Mouse (Mus musculus): ENCODE data around the gene Atp6v1g3. TPM values are rescaled to one million over a fixed set of nuclear protein-coding genes. Genes with fewer than 3 reads are reported as not detected.

The Atp6v1g3 gene
- total and polyA plus RNA-seq, 3 experiments, result not detected

DNA sequence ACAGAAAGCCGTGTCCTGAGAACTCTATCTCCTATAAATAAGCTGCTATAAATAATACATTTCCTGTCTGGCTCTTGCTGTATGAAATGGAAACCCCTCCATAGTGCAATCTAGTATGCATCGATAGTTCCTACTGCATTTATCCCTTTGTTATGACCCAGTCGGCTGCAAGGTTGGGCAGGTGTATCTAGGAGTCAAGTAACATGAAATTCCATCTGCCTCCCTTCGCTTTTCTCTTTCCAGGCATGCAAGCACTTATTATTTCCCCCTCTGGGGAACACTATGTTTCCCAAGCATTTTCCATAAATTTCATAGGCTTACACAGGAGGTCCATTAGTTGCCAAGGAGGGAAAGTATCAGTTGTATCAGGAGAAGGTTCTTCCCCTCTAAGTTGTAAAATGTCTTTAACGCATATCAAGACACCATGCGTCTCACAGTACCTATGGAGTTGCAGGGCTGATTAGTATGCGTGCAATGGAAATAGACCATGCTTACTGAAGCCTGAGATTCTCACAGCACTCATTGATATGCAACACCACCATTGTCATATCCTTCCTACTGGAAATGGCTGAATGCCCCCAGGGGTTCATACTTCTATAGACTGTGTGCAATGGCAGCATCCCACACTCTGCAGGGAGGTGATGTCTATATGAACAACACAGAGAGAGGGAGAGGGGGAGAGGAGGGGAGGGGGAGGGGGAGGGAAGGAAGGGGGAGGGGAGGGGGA lies 26.9 kb upstream of the Atp6v1g3 start:
- Histone ChIP-seq H3K4me1 (ENCODE audit: control insufficient read depth in 1 of 2, insufficient read depth in 2 of 2, low read length in 2 of 2) (peaks cover 2 to 3% of the 10 kb centered on the region in 2 experiments; a peak in 2 of 4 replicates), H3K36me3 (ENCODE audit: control insufficient read depth in 1 of 2, insufficient read depth in 2 of 2, low read length in 2 of 2) (peaks cover 0 to 8% of the 10 kb centered on the region in 2 experiments; a peak in 2 of 4 replicates), H3K9me3 (replicated peaks; ENCODE audit: insufficient read depth, low read length) (no peaks in the 10 kb centered on the region), H3K27me3 (ENCODE audit: control insufficient read depth in 1 of 2, insufficient read depth in 2 of 2, low read length in 2 of 2) (no peaks in the 10 kb centered on the region), H3K9ac (ENCODE audit: control insufficient read depth, low read depth, low read length, poor library complexity, severe bottlenecking) (no peak overlapping the region), H3K79me2 (ENCODE audit: control insufficient read depth, insufficient read depth, low read length, poor library complexity) (no peaks in the 10 kb centered on the region), H3K4me3 (ENCODE audit: control insufficient read depth in 1 of 2, insufficient read depth in 1 of 2, low read depth in 2 of 2, low read length in 2 of 2) (no peak overlapping the region), H3K27ac (ENCODE audit: control insufficient read depth, low read depth, low read length) (no peak overlapping the region)
- no peak for TF ChIP-seq SMC3 (IDR thresholded peaks at IDR 0.05; ENCODE audit: low read depth, low read length)
- TF ChIP-seq E2F4 (IDR thresholded peaks at IDR 0.05; ENCODE audit: borderline replicate concordance, low read depth, low read length), result no peak
- TF ChIP-seq ZMIZ1 (IDR thresholded peaks at IDR 0.05; ENCODE audit: low read depth, low read length), result no peak
- no peak for TF ChIP-seq POLR2AphosphoS2 (IDR thresholded peaks at IDR 0.05; ENCODE audit: low read length)
- no peak for TF ChIP-seq RAD21 (IDR thresholded peaks at IDR 0.05; ENCODE audit: low read depth, low read length)
- no peak for TF ChIP-seq POLR2A (IDR thresholded peaks at IDR 0.05; ENCODE audit: control insufficient read depth in 1 of 2, insufficient read depth in 1 of 2, low read depth in 1 of 2, low read length in 2 of 2, poor library complexity in 1 of 2)
- no peak for TF ChIP-seq MXI1 (IDR thresholded peaks at IDR 0.05; ENCODE audit: low read depth, low read length)
- no peak for TF ChIP-seq MYB (IDR thresholded peaks at IDR 0.05; ENCODE audit: low read depth, low read length)
- TF ChIP-seq UBTF (IDR thresholded peaks at IDR 0.05; ENCODE audit: borderline replicate concordance, insufficient read depth, low read depth, low read length), result no peak
- TF ChIP-seq ZNF384 (IDR thresholded peaks at IDR 0.05; ENCODE audit: low read depth, low read length), result no peak
- no peak for TF ChIP-seq POLR2AphosphoS5 (IDR thresholded peaks at IDR 0.05; ENCODE audit: borderline replicate concordance, low read depth, low read length)
- TF ChIP-seq ETS1 (IDR thresholded peaks at IDR 0.05; ENCODE audit: low read depth, low read length), result no peak
- no peak for TF ChIP-seq USF1 (IDR thresholded peaks at IDR 0.05; ENCODE audit: low read depth, low read length)
- no peak for TF ChIP-seq GABPA (IDR thresholded peaks at IDR 0.05; ENCODE audit: low read depth, low read length)
- TF ChIP-seq NRF1 (IDR thresholded peaks at IDR 0.05; ENCODE audit: insufficient read depth, low read depth, low read length, poor library complexity, severe bottlenecking), result no peak
- no peak for TF ChIP-seq TAL1 (IDR thresholded peaks at IDR 0.05; ENCODE audit: low read length)
- no peak for TF ChIP-seq TCF12 (IDR thresholded peaks at IDR 0.05; ENCODE audit: low read depth, low read length)
- DNase-seq (ENCODE audit: low read depth, low spot score), result no peak

DNA sequence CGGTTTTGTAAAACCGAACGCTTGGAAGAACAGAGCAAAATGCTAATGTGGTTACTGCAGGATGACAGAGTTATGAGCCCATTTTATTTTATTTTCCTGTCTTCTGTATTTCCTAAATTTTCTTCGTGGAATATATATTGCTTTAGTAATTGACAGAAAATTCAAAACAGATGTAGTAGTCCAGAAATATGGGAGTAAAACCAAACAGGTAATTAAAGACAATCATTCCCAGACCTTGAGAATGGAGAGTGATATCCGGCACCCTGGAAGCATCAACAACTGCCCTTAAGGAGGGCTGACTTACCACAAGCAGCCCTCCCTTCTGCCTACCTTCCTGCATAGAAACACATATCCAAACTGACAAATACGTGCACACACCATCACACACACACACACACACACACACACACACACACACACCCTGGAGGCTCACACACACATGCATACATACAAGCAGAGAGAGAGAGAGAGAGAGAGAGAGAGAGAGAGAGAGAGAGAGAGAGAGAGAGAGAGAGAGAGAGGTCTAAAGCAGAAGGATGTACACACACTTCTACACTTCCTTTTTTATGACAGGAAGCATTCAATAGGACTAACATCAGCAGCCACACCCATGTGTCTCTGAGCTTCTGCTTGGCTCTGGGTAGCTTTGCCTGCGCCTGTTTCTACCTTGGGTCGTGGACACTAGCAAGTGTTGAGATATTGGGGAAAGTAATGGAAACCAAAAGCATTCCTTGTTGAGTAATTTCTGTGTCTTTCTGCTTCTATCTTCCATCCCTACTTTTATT lies 25.6 kb upstream of the Atp6v1g3 start:
- H3K9me3 ChIP-seq (replicated peaks; ENCODE audit: insufficient read depth, low read length), result no peaks in the 10 kb centered on the region
- H3K9ac ChIP-seq (ENCODE audit: control insufficient read depth, low read depth, low read length, poor library complexity, severe bottlenecking), result no peak overlapping the region
- TF ChIP-seq SMC3 (IDR thresholded peaks at IDR 0.05; ENCODE audit: low read depth, low read length) (no peak), MAZ (IDR thresholded peaks at IDR 0.05; ENCODE audit: low read depth, low read length) (no peak), TAL1 (IDR thresholded peaks at IDR 0.05; ENCODE audit: low read length) (no peak), EP300 (IDR thresholded peaks at IDR 0.05; ENCODE audit: low read depth in 1 of 2, low read length in 2 of 2) (peak in 1 of 2 experiments; percentile 25; a peak in 1 of 4 replicates), MYC (IDR thresholded peaks at IDR 0.05; ENCODE audit: low read depth, low read length) (peak; percentile 32; the same call in 1 of the 2 replicates), GATA1 (IDR thresholded peaks at IDR 0.05; ENCODE audit: low read depth, low read length) (no peak), JUND (IDR thresholded peaks at IDR 0.05; ENCODE audit: low read depth, low read length) (peak; percentile 96), MEF2A (IDR thresholded peaks at IDR 0.05; ENCODE audit: extremely low read depth, insufficient replicate concordance, low read depth, low read length, poor library complexity, severe bottlenecking) (no peak), NELFE (IDR thresholded peaks at IDR 0.05; ENCODE audit: low read depth, low read length) (no peak), MYB (IDR thresholded peaks at IDR 0.05; ENCODE audit: low read depth, low read length) (no peak), ZMIZ1 (IDR thresholded peaks at IDR 0.05; ENCODE audit: low read depth, low read length) (no peak), POLR2A (IDR thresholded peaks at IDR 0.05; ENCODE audit: control insufficient read depth in 1 of 2, insufficient read depth in 1 of 2, low read depth in 1 of 2, low read length in 2 of 2, poor library complexity in 1 of 2) (no peak)
- no peaks in the 10 kb centered on the region for H3K79me2 ChIP-seq (ENCODE audit: control insufficient read depth, insufficient read depth, low read length, poor library complexity)
- peaks cover 2 to 3% of the 10 kb centered on the region in 2 experiments; a peak in 2 of 4 replicates for H3K4me1 ChIP-seq (ENCODE audit: control insufficient read depth in 1 of 2, insufficient read depth in 2 of 2, low read length in 2 of 2)
- no peak overlapping the region for H3K4me3 ChIP-seq (ENCODE audit: control insufficient read depth in 1 of 2, insufficient read depth in 1 of 2, low read depth in 2 of 2, low read length in 2 of 2)
- H3K27me3 ChIP-seq (ENCODE audit: control insufficient read depth in 1 of 2, insufficient read depth in 2 of 2, low read length in 2 of 2), result no peaks in the 10 kb centered on the region
- no peak overlapping the region for H3K27ac ChIP-seq (ENCODE audit: control insufficient read depth, low read depth, low read length)
- peak; percentile 65 for DNase-seq (ENCODE audit: low read depth, low spot score)
- peaks cover 0 to 8% of the 10 kb centered on the region in 2 experiments; a peak in 2 of 4 replicates for H3K36me3 ChIP-seq (ENCODE audit: control insufficient read depth in 1 of 2, insufficient read depth in 2 of 2, low read length in 2 of 2)

Data from MEL (cell line).